Mouse (Mus musculus) mouse embryonic stem cell (cell line): Measurements from ENCODE around the gene Nthl1.

Source experiments
- in situ Hi-C, 2 experiments: fragments of 300-500 bp; cut with MboI; formaldehyde crosslinking; loops; 1 replicate in 1 of 2; 3 replicates in 1 of 2; pipeline ENCODE4 v1.14.3; 2019 to 2020; ENCODE audit warnings: low sequenced_read_pairs in 2 of 2, low pct_unique_long_range_greater_than_20kb in 1 of 2, mixed read lengths in 1 of 2; ENCODE audit not compliant: unreplicated experiment in 1 of 2

Nthl1 gene

GRCm38 (mm10) chr17:24632167-24632812 lies at the start of gene Nthl1, which contains the start of gene Tsc2:
TSS of gene Nthl1 (plus strand) at chr17:24632680.
TSS of gene Tsc2 (minus strand) at chr17:24632630.
- in situ Hi-C loops = no loop called here

- in situ Hi-C loops = no loop called here
Measured at GRCm38 (mm10) chr17:24583599-24584460, 48.6 kb upstream of the Nthl1 start.

GRCm38 (mm10) chr17:24584520-24584919 lies 48.0 kb upstream of the Nthl1 start:
- in situ Hi-C loops = no loop called here

GRCm38 (mm10) chr17:24586532-24586931 lies 45.9 kb upstream of the Nthl1 start:
- in situ Hi-C loops = no loop called here

GRCm38 (mm10) chr17:24590943-24591342 lies 41.5 kb upstream of the Nthl1 start:
- in situ Hi-C loops = loop anchor here in 1 of 2 experiments (5.0 kb wide), 1 partner anchor 36 kb away; no protein-coding TSS in a partner anchor

- in situ Hi-C loops = loop anchor here in 1 of 2 experiments (5.0 kb wide), 1 partner anchor 36 kb away; no protein-coding TSS in a partner anchor
Measured at GRCm38 (mm10) chr17:24591695-24592094, 40.8 kb upstream of the Nthl1 start.

GRCm38 (mm10) chr17:24593248-24593647 lies 39.2 kb upstream of the Nthl1 start:
- in situ Hi-C loops = loop anchor here in 1 of 2 experiments (5.0 kb wide), 1 partner anchor 34 kb away; no protein-coding TSS in a partner anchor

GRCm38 (mm10) chr17:24593992-24594890 lies 38.2 kb upstream of the Nthl1 start:
- in situ Hi-C loops = loop anchor here in 1 of 2 experiments (5.0 kb wide), 1 partner anchor 33 kb away; no protein-coding TSS in a partner anchor

GRCm38 (mm10) chr17:24595126-24596072 lies 37.1 kb upstream of the Nthl1 start:
- in situ Hi-C loops = no loop called here

GRCm38 (mm10) chr17:24596073-24596466 lies 36.4 kb upstream of the Nthl1 start:
- in situ Hi-C loops = no loop called here

GRCm38 (mm10) chr17:24596471-24597183 lies 35.9 kb upstream of the Nthl1 start:
- in situ Hi-C loops = no loop called here

GRCm38 (mm10) chr17:24597989-24598388 lies 34.5 kb upstream of the Nthl1 start:
- in situ Hi-C loops = no loop called here

GRCm38 (mm10) chr17:24600502-24600901 lies 32.0 kb upstream of the Nthl1 start:
- in situ Hi-C loops = no loop called here

- in situ Hi-C loops = no loop called here
Measured at GRCm38 (mm10) chr17:24603961-24604360, 28.5 kb upstream of the Nthl1 start.

- in situ Hi-C loops = no loop called here
Measured at GRCm38 (mm10) chr17:24604557-24604956, 27.9 kb upstream of the Nthl1 start.

GRCm38 (mm10) chr17:24608370-24608769 lies 24.1 kb upstream of the Nthl1 start:
- in situ Hi-C loops = no loop called here

GRCm38 (mm10) chr17:24608874-24609273 lies 23.6 kb upstream of the Nthl1 start:
- in situ Hi-C loops = no loop called here
